Mouse (Mus musculus): ENCODE results near the gene Fyco1.
"Not testable (repeated sequence)": the region's sequence is repeated elsewhere in the genome, so short reads cannot be mapped to it uniquely, and the experiment has no call there.

The Fyco1 gene

DNA sequence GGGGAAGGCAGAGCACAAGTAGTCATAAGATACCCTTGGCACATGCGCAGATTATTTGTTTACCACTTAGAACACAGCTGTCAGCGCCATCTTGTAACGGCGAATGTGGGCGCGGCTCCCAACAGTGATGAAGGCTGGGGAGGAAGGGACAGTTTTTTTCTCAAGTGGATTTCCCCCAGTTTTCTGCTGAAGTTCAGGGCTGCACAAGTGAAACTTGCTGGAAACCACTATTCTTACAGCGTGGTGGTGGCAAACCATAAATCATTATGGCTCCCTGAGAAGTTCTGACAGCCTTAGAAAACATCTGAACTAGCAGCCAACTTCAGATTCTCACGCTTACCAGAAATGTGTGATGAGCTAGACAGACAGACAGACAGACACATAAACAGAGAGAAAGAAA lies 102.0 kb downstream of the Fyco1 start:
- not testable (repeated sequence) for DNase-seq (ENCODE audit: low read depth, low spot score)

- peak; percentile 26 for DNase-seq (ENCODE audit: low read depth, low spot score)
These were observed 110.9 kb downstream of the Fyco1 start for GRCm38 (mm10) chr9:123740799-123741198.
